Mouse (Mus musculus): Measurements from ENCODE around the gene Rcc1l.

The Rcc1l gene

GRCm38 (mm10) chr5:134176169-134176881 is at the start of gene Rcc1l:
TSS of gene Rcc1l (minus strand) at chr5:134176774.
- peak; percentile 93 for DNase-seq (ENCODE audit: low read depth, low spot score)

- DNase-seq (ENCODE audit: low read depth, low spot score) = no peak
Observed at GRCm38 (mm10) chr5:134225110-134225901, 48.7 kb upstream of the Rcc1l start.

- DNase-seq (ENCODE audit: low read depth, low spot score) = no peak
Observed at GRCm38 (mm10) chr5:134221708-134222150, 45.2 kb upstream of the Rcc1l start.

GRCm38 (mm10) chr5:134221278-134221677 is 44.7 kb upstream of the Rcc1l start:
- DNase-seq (ENCODE audit: low read depth, low spot score) = no peak

- DNase-seq (ENCODE audit: low read depth, low spot score) = no peak
Observed at GRCm38 (mm10) chr5:134217900-134218299, 41.3 kb upstream of the Rcc1l start.

- DNase-seq (ENCODE audit: low read depth, low spot score) = no peak
Observed at GRCm38 (mm10) chr5:134214021-134214806, 37.6 kb upstream of the Rcc1l start.

GRCm38 (mm10) chr5:134209931-134210554 is 33.5 kb upstream of the Rcc1l start:
- no peak for DNase-seq (ENCODE audit: low read depth, low spot score)

- DNase-seq (ENCODE audit: low read depth, low spot score) = no peak
Observed at GRCm38 (mm10) chr5:134206721-134207120, 30.1 kb upstream of the Rcc1l start.

GRCm38 (mm10) chr5:134193664-134194063 is 17.1 kb upstream of the Rcc1l start:
- no peak for DNase-seq (ENCODE audit: low read depth, low spot score)

GRCm38 (mm10) chr5:134188571-134188970 is 12.0 kb upstream of the Rcc1l start:
- no peak for DNase-seq (ENCODE audit: low read depth, low spot score)

- peak; percentile 87 for DNase-seq (ENCODE audit: low read depth, low spot score)
Observed at GRCm38 (mm10) chr5:134186961-134187731, 10.6 kb upstream of the Rcc1l start.

GRCm38 (mm10) chr5:134186059-134186458 is 9.5 kb upstream of the Rcc1l start:
- peak; percentile 77 for DNase-seq (ENCODE audit: low read depth, low spot score)

GRCm38 (mm10) chr5:134183880-134184808 is 7.6 kb upstream of the Rcc1l start, which contains the start of gene Gtf2ird2:
TSS of gene Gtf2ird2 (plus strand) at chr5:134184019.
- peak; percentile 100 for DNase-seq (ENCODE audit: low read depth, low spot score)

GRCm38 (mm10) chr5:134183162-134183561 is 6.6 kb upstream of the Rcc1l start:
- DNase-seq (ENCODE audit: low read depth, low spot score) = no peak

- DNase-seq (ENCODE audit: low read depth, low spot score) = peak; percentile 36
Observed at GRCm38 (mm10) chr5:134182735-134183134, 6.2 kb upstream of the Rcc1l start.

- peak; percentile 25 for DNase-seq (ENCODE audit: low read depth, low spot score)
Observed at GRCm38 (mm10) chr5:134182172-134182571, 5.6 kb upstream of the Rcc1l start.

- DNase-seq (ENCODE audit: low read depth, low spot score) = peak; percentile 88
Observed at GRCm38 (mm10) chr5:134179871-134180270, 3.3 kb upstream of the Rcc1l start.

GRCm38 (mm10) chr5:134178536-134178935 is 2.0 kb upstream of the Rcc1l start:
- DNase-seq (ENCODE audit: low read depth, low spot score) = no peak

- peak; percentile 66 for DNase-seq (ENCODE audit: low read depth, low spot score)
Observed at GRCm38 (mm10) chr5:134175696-134176095, 878 bp downstream of the Rcc1l start.

GRCm38 (mm10) chr5:134173206-134173605 is 3.4 kb downstream of the Rcc1l start:
- DNase-seq (ENCODE audit: low read depth, low spot score) = peak; percentile 79
